ENCODE assay signal across 22 mouse cellular contexts in genomic region chr1:43199210-43199866, GRCm38 (mm10). TPM values are rescaled to one million over a fixed set of nuclear protein-coding genes. Genes with fewer than 3 reads are reported as not detected.
A peak's percentile ranks its signal among the peaks of the same experiment; 100 is the strongest.
DNase-seq lines count a peak whose midpoint lies in the region; ATAC-seq lines count a peak whose summit lies in the region.
"Had no signal": no experiment of that assay in that cellular context is flagged by ENCODE, and none has a peak within 500 bp of the region (broad histone marks: within the 10 kb centered on the region; RNA-seq: fewer than 3 reads in every experiment).

No protein-coding gene starts in this region.

- H3K27ac ChIP-seq in heart, embryonic 14.5 days (replicated peaks in 1 of 2; ENCODE audit: control insufficient read depth in 1 of 2, insufficient read depth in 1 of 2, low read depth in 2 of 2, low read length in 2 of 2) = no peak overlapping the region
- H3K27ac ChIP-seq in intestine, embryonic 14.5 days (ENCODE audit: low read depth) = no peak overlapping the region
- no peak overlapping the region for H3K27ac ChIP-seq in intestine, embryonic 15.5 days
- H3K27ac ChIP-seq: embryonic facial prominence, embryonic 12.5 days; forebrain, embryonic 15.5 days; heart, embryonic 10.5 days; hindbrain, embryonic 13.5 days; hindbrain, postnatal 0 days had no signal

- H3K9me3 ChIP-seq in heart, embryonic 14.5 days (ENCODE audit: control insufficient read depth, low read length) = no peaks in the 10 kb centered on the region
- no peaks in the 10 kb centered on the region for H3K9me3 ChIP-seq in intestine, embryonic 14.5 days (ENCODE audit: control insufficient read depth, low read length)
- H3K9me3 ChIP-seq in intestine, embryonic 15.5 days = no peaks in the 10 kb centered on the region
- H3K9me3 ChIP-seq: embryonic facial prominence, embryonic 12.5 days; forebrain, embryonic 15.5 days; heart, embryonic 10.5 days; hindbrain, embryonic 13.5 days had no signal

- peaks cover 18 to 25% of the 10 kb centered on the region in 2 experiments for H3K4me1 ChIP-seq in heart, embryonic 14.5 days (ENCODE audit: control insufficient read depth in 2 of 2, insufficient read depth in 2 of 2, low read length in 2 of 2)
- peaks cover 14% of the 10 kb centered on the region for H3K4me1 ChIP-seq in intestine, embryonic 14.5 days (replicated peaks; ENCODE audit: control insufficient read depth, insufficient read depth, low read length)
- peaks cover 12% of the 10 kb centered on the region; the same call in 1 of the 2 replicates for H3K4me1 ChIP-seq in intestine, embryonic 15.5 days (replicated peaks)
- H3K4me1 ChIP-seq: embryonic facial prominence, embryonic 12.5 days; forebrain, embryonic 15.5 days; hindbrain, embryonic 13.5 days had no signal

- 0 out of 2 replicates have a peak, but pooled peaks cover 4% of the 10 kb centered on the region for H3K36me3 ChIP-seq in heart, embryonic 14.5 days (ENCODE audit: control insufficient read depth, insufficient read depth, low read length)
- no peaks in the 10 kb centered on the region for H3K36me3 ChIP-seq in intestine, embryonic 14.5 days (ENCODE audit: control insufficient read depth, insufficient read depth, low read length)
- H3K36me3 ChIP-seq in intestine, embryonic 15.5 days = no peaks in the 10 kb centered on the region
- H3K36me3 ChIP-seq: embryonic facial prominence, embryonic 12.5 days; forebrain, embryonic 15.5 days; heart, embryonic 10.5 days; hindbrain, embryonic 13.5 days had no signal

- peak overlapping the region; percentile 63 for H3K4me2 ChIP-seq in heart, embryonic 14.5 days (ENCODE audit: low read length)
- H3K4me2 ChIP-seq in intestine, embryonic 14.5 days (ENCODE audit: low read length) = no peak overlapping the region
- no peak overlapping the region for H3K4me2 ChIP-seq in intestine, embryonic 15.5 days (replicated peaks)
- H3K4me2 ChIP-seq: embryonic facial prominence, embryonic 12.5 days; forebrain, embryonic 15.5 days; hindbrain, embryonic 13.5 days had no signal

- intact Hi-C loops in heart, postnatal 25 days (cut with DNase I) = no loop called here

- H3K9ac ChIP-seq in heart, embryonic 14.5 days (ENCODE audit: low read length) = no peak overlapping the region
- no peak overlapping the region for H3K9ac ChIP-seq in intestine, embryonic 14.5 days (ENCODE audit: low read length)
- no peak overlapping the region for H3K9ac ChIP-seq in intestine, embryonic 15.5 days
- H3K9ac ChIP-seq: embryonic facial prominence, embryonic 12.5 days; forebrain, embryonic 15.5 days; hindbrain, embryonic 13.5 days had no signal

- 81% methylated on average over 3 of the region's 3 CpGs for WGBS in heart, embryonic 14.5 days
- WGBS in intestine, embryonic 14.5 days = 75% methylated on average over 3 of the region's 3 CpGs
- 79% methylated on average over 3 of the region's 3 CpGs for WGBS in intestine, embryonic 15.5 days

- H3K27me3 ChIP-seq in heart, embryonic 14.5 days (ENCODE audit: control insufficient read depth, insufficient read depth, low read length) = no peaks in the 10 kb centered on the region
- no peaks in the 10 kb centered on the region for H3K27me3 ChIP-seq in intestine, embryonic 14.5 days (replicated peaks; ENCODE audit: control insufficient read depth, insufficient read depth, low read length)
- no peaks in the 10 kb centered on the region for H3K27me3 ChIP-seq in intestine, embryonic 15.5 days (replicated peaks)
- H3K27me3 ChIP-seq: embryonic facial prominence, embryonic 12.5 days; forebrain, embryonic 15.5 days; hindbrain, embryonic 13.5 days had no signal

- ATAC-seq in heart, embryonic 14.5 days (ENCODE audit: insufficient number of reproducible peaks, insufficient read depth, low FRiP score, low read depth) = no peak
- ATAC-seq in intestine, embryonic 14.5 days (replicated peaks; ENCODE audit: low FRiP score, low TSS enrichment, low read depth) = no peak
- ATAC-seq in intestine, embryonic 15.5 days = no peak
- ATAC-seq: forebrain, embryonic 15.5 days; hindbrain, postnatal 0 days; intestine, embryonic 16.5 days had no signal

- H3K4me3 ChIP-seq in heart, embryonic 14.5 days (ENCODE audit: control insufficient read depth in 1 of 2, insufficient read depth in 1 of 2, low read depth in 1 of 2, low read length in 2 of 2) = no peak overlapping the region
- H3K4me3 ChIP-seq in intestine, embryonic 14.5 days (ENCODE audit: low read depth, low read length) = no peak overlapping the region
- no peak overlapping the region for H3K4me3 ChIP-seq in intestine, embryonic 15.5 days (replicated peaks)
- H3K4me3 ChIP-seq: embryonic facial prominence, embryonic 12.5 days; forebrain, embryonic 15.5 days; heart, embryonic 10.5 days; hindbrain, embryonic 13.5 days had no signal

- no peak for DNase-seq in heart, postnatal 25 days (ENCODE audit: low spot score)
- peak; percentile 48 for DNase-seq in intestine, embryonic 14.5 days (ENCODE audit: low spot score)
- peak; percentile 24 for DNase-seq in right cerebral cortex, adult 18-20 months
- DNase-seq in right cerebral cortex, postnatal 25 days = no peak
- DNase-seq in cerebellum, adult 11-12 months = no peak
- DNase-seq: adrenal gland, adult 2 months; adrenal gland, postnatal 25 days; cerebellum, adult 8-10 months; cerebellum, postnatal 14 days; embryo, embryonic 11 days; gastrocnemius, postnatal 36 days; heart, adult 18-20 months; kidney, adult 2 months had no signal

RNA-seq across cellular contexts. Expression of gene Fhl2, which starts 2.6 kb away (rescaled TPM):
- 358 and 365 TPM in 2 replicates for polyA plus RNA-seq in heart, embryonic 14.5 days (2014; fragmentation: Nextera tagmentation; extraction: Ambion mirVana)
- 1,000 to 10,000 TPM; 2,139 to 2,275 TPM for total RNA-seq in heart, postnatal 25 days (2021)
- 60.5 and 70.1 TPM in 2 replicates for polyA plus RNA-seq in intestine, embryonic 14.5 days (2014; fragmentation: Nextera tagmentation; extraction: Ambion mirVana)
- polyA plus RNA-seq in intestine, embryonic 15.5 days (2015; fragmentation: Nextera tagmentation; extraction: Ambion mirVana) = 54.5 and 58.0 TPM in 2 replicates
- total RNA-seq: hematopoietic stem cell, adult 5-6 weeks had no signal

Comparison
In these comparisons a context has a peak if more than half of its experiments do, and no peak if none do; other contexts are left out.
1. DNase-seq: peak in intestine, embryonic 14.5 days (single experiment) and right cerebral cortex, adult 18-20 months (single experiment); none in heart, postnatal 25 days (single experiment), right cerebral cortex, postnatal 25 days (single experiment) and cerebellum, adult 11-12 months (single experiment).